Mouse (Mus musculus): ENCODE data around the gene Mfsd10. TPM values are rescaled to one million over a fixed set of nuclear protein-coding genes. Genes with fewer than 3 reads are reported as not detected.

Mfsd10 gene
- total and polyA plus RNA-seq, 2 experiments from 2014 or later, result 29.9 to 45.7 TPM

DNA sequence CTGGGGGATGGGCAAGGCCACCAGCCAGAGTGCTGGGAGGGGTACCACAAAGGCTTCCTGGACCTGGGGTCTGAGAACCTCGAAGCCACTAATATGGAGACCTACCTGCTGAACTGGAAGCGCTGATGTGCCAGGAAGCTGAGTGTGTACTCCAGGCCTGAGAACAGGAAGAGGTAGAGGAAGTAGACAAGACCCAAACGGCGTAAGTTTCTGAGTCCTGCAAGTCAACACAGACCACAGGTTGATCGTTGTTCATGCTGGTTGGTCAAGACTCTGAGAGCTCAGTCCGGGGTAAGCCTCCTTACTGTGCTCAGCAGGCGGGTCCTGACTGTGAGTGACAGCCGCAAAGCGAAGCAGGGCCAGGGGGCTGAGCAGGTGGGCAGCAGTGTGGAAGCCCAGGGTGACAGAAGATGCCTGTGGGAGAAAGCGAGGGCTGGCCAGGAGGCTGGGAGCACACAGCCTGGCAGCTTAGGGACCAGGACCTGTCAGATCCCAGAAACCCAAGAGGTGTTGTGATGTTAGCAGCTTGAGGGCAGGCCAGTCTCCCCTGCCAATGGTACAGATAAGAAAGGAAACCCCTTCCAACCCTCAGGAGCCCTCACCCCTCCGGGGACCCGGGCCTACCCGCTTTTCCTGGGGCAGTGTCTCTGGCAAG is 2.1 kb downstream of the Mfsd10 start:
- ATAC-seq (ENCODE audit: insufficient read depth, low read depth), result no peak
- H3K27me3 ChIP-seq (ENCODE audit: control insufficient read depth, insufficient read depth, low read length), result no peaks in the 10 kb centered on the region
- H3K4me2 ChIP-seq (ENCODE audit: low read depth, low read length), result no peak overlapping the region
- no peaks in the 10 kb centered on the region for H3K9me3 ChIP-seq (replicated peaks; ENCODE audit: control insufficient read depth, low read length)
- no peak overlapping the region for H3K9ac ChIP-seq (replicated peaks; ENCODE audit: low read depth, low read length)
- WGBS, result 84% methylated on average over 13 of the region's 13 CpGs
- no peak for DNase-seq (ENCODE audit: low spot score)
- H3K27ac ChIP-seq (ENCODE audit: low read depth), result no peak overlapping the region
- no peak overlapping the region for H3K4me3 ChIP-seq (ENCODE audit: low read depth, low read length)
- peaks cover 57% of the 10 kb centered on the region for H3K36me3 ChIP-seq (replicated peaks; ENCODE audit: control insufficient read depth, insufficient read depth, low read length)
- TF ChIP-seq EP300 (IDR thresholded peaks at IDR 0.05; ENCODE audit: low read depth), result no peak
- no peak for TF ChIP-seq CTCF (IDR thresholded peaks at IDR 0.05; ENCODE audit: low read depth)
- H3K4me1 ChIP-seq (ENCODE audit: control insufficient read depth, insufficient read depth), result no peaks in the 10 kb centered on the region

DNA sequence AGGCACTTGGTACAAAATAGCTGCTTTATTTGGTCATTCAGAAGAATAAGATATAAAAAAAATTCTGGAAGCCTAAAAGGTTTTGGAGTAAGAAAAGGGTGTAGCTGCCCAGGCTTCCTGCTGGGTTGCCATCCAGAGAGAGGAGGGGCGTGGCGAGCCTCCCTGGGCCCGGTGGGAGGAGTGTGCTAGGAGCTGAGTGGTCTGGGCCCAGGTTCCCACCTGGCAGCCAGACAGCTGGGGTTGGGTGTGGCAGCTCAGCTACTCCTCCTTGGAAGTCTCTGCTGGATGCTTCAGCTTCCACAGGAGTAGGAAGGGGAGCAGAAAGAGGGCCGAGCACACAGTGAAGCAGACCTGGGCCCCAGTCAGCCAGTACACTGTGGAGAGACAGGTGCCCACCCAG is 3.4 kb downstream of the Mfsd10 start:
- no peaks in the 10 kb centered on the region for H3K9me3 ChIP-seq (replicated peaks; ENCODE audit: control insufficient read depth, low read length)
- no peak overlapping the region for H3K9ac ChIP-seq (replicated peaks; ENCODE audit: low read depth, low read length)
- no peaks in the 10 kb centered on the region for H3K4me1 ChIP-seq (ENCODE audit: control insufficient read depth, insufficient read depth)
- ATAC-seq (ENCODE audit: insufficient read depth, low read depth) (no peak), DNase-seq (ENCODE audit: low spot score) (no peak)
- H3K4me3 ChIP-seq (ENCODE audit: low read depth, low read length), result no peak overlapping the region
- no peaks in the 10 kb centered on the region for H3K27me3 ChIP-seq (ENCODE audit: control insufficient read depth, insufficient read depth, low read length)
- H3K36me3 ChIP-seq (replicated peaks; ENCODE audit: control insufficient read depth, insufficient read depth, low read length), result peaks cover 58% of the 10 kb centered on the region
- WGBS, result 67% methylated on average over 4 of the region's 4 CpGs
- no peak overlapping the region for H3K4me2 ChIP-seq (ENCODE audit: low read depth, low read length)
- H3K27ac ChIP-seq (ENCODE audit: low read depth), result no peak overlapping the region
- no peak for TF ChIP-seq EP300 (IDR thresholded peaks at IDR 0.05; ENCODE audit: low read depth)
- no peak for TF ChIP-seq CTCF (IDR thresholded peaks at IDR 0.05; ENCODE audit: low read depth)

- Histone ChIP-seq H3K9me3 (replicated peaks; ENCODE audit: control insufficient read depth, low read length) (no peaks in the 10 kb centered on the region), H3K36me3 (replicated peaks; ENCODE audit: control insufficient read depth, insufficient read depth, low read length) (peaks cover 64% of the 10 kb centered on the region), H3K4me1 (ENCODE audit: control insufficient read depth, insufficient read depth) (no peaks in the 10 kb centered on the region), H3K27me3 (ENCODE audit: control insufficient read depth, insufficient read depth, low read length) (no peaks in the 10 kb centered on the region), H3K27ac (ENCODE audit: low read depth) (no peak overlapping the region), H3K9ac (replicated peaks; ENCODE audit: low read depth, low read length) (no peak overlapping the region), H3K4me2 (ENCODE audit: low read depth, low read length) (no peak overlapping the region), H3K4me3 (ENCODE audit: low read depth, low read length) (no peak overlapping the region)
- DNase-seq (ENCODE audit: low spot score) (no peak), ATAC-seq (ENCODE audit: insufficient read depth, low read depth) (no peak)
- 90% methylated on average over 2 of the region's 2 CpGs for WGBS
- TF ChIP-seq CTCF (IDR thresholded peaks at IDR 0.05; ENCODE audit: low read depth) (no peak), EP300 (IDR thresholded peaks at IDR 0.05; ENCODE audit: low read depth) (no peak)
Measured at GRCm38 (mm10) chr5:34632996-34633395, 4.0 kb downstream of the Mfsd10 start.

- Histone ChIP-seq H3K36me3 (replicated peaks; ENCODE audit: control insufficient read depth, insufficient read depth, low read length) (peaks cover 82% of the 10 kb centered on the region), H3K27me3 (ENCODE audit: control insufficient read depth, insufficient read depth, low read length) (no peaks in the 10 kb centered on the region), H3K27ac (ENCODE audit: low read depth) (no peak overlapping the region), H3K4me1 (ENCODE audit: control insufficient read depth, insufficient read depth) (no peaks in the 10 kb centered on the region), H3K4me3 (ENCODE audit: low read depth, low read length) (no peak overlapping the region), H3K9ac (replicated peaks; ENCODE audit: low read depth, low read length) (no peak overlapping the region), H3K9me3 (replicated peaks; ENCODE audit: control insufficient read depth, low read length) (no peaks in the 10 kb centered on the region), H3K4me2 (ENCODE audit: low read depth, low read length) (no peak overlapping the region)
- DNase-seq (ENCODE audit: low spot score) (no peak), ATAC-seq (ENCODE audit: insufficient read depth, low read depth) (no peak)
- WGBS, result 88% methylated on average over 4 of the region's 4 CpGs
- TF ChIP-seq EP300 (IDR thresholded peaks at IDR 0.05; ENCODE audit: low read depth) (no peak), CTCF (IDR thresholded peaks at IDR 0.05; ENCODE audit: low read depth) (no peak)
Measured at GRCm38 (mm10) chr5:34609966-34610365, 27.0 kb downstream of the Mfsd10 start.

DNA sequence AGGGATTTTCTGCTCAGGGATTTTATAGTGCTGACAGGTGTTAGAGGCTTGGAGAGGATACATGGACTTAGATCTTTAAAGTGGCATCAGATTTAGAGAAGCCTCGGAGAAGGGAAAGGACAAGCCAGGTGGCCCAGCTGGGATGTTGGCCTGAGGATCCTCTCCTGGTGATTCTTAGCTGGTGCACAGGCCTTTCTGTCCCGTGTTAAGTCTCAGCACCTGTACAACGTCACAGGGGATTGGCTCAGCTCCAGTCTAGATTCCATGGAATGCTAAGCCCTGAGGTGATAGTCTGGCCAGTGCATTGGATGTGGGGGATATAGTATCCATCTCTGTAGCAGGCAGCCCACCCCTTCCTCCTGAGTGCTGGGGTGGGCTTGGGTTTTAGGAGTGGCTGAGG is 28.8 kb downstream of the Mfsd10 start:
- Histone ChIP-seq H3K4me1 (ENCODE audit: control insufficient read depth, insufficient read depth) (no peaks in the 10 kb centered on the region), H3K4me2 (ENCODE audit: low read depth, low read length) (no peak overlapping the region), H3K4me3 (ENCODE audit: low read depth, low read length) (no peak overlapping the region), H3K9ac (replicated peaks; ENCODE audit: low read depth, low read length) (no peak overlapping the region), H3K36me3 (replicated peaks; ENCODE audit: control insufficient read depth, insufficient read depth, low read length) (peaks cover 74% of the 10 kb centered on the region), H3K9me3 (replicated peaks; ENCODE audit: control insufficient read depth, low read length) (no peaks in the 10 kb centered on the region), H3K27ac (ENCODE audit: low read depth) (no peak overlapping the region), H3K27me3 (ENCODE audit: control insufficient read depth, insufficient read depth, low read length) (no peaks in the 10 kb centered on the region)
- ATAC-seq (ENCODE audit: insufficient read depth, low read depth), result no peak
- WGBS, result 32% methylated on average over 3 of the region's 3 CpGs
- no peak for TF ChIP-seq EP300 (IDR thresholded peaks at IDR 0.05; ENCODE audit: low read depth)
- no peak for TF ChIP-seq CTCF (IDR thresholded peaks at IDR 0.05; ENCODE audit: low read depth)
- no peak for DNase-seq (ENCODE audit: low spot score)

Data from heart, postnatal 0 days (tissue).